Mouse (Mus musculus) urinary bladder, adult 2 months (tissue): Measurements from ENCODE around the gene Zc3h7a. TPM values are rescaled to one million over a fixed set of nuclear protein-coding genes. Genes with fewer than 3 reads are reported as not detected.
A peak's percentile ranks its signal among the peaks of the same experiment; 100 is the strongest.

Experiments
- DNase-seq: peaks from one replicate; pipeline ENCODE4 v3.0.0; 2022; ENCODE audit warnings: low spot score
- polyA plus RNA-seq: library from polyadenylated mRNA; depleted of rRNA; stranded (reverse); fragments of >200 nt; gene quantifications from 2 replicates; pipeline ENCODE4 v1.2.3, GENCODE M21; 2012

Gene Zc3h7a
- polyA plus RNA-seq, 1 experiment = 178 TPM

GRCm38 (mm10) chr16:11143706-11144483 lies 32.3 kb downstream of the Zc3h7a start:
- peak; percentile 100 for DNase-seq

DNA sequence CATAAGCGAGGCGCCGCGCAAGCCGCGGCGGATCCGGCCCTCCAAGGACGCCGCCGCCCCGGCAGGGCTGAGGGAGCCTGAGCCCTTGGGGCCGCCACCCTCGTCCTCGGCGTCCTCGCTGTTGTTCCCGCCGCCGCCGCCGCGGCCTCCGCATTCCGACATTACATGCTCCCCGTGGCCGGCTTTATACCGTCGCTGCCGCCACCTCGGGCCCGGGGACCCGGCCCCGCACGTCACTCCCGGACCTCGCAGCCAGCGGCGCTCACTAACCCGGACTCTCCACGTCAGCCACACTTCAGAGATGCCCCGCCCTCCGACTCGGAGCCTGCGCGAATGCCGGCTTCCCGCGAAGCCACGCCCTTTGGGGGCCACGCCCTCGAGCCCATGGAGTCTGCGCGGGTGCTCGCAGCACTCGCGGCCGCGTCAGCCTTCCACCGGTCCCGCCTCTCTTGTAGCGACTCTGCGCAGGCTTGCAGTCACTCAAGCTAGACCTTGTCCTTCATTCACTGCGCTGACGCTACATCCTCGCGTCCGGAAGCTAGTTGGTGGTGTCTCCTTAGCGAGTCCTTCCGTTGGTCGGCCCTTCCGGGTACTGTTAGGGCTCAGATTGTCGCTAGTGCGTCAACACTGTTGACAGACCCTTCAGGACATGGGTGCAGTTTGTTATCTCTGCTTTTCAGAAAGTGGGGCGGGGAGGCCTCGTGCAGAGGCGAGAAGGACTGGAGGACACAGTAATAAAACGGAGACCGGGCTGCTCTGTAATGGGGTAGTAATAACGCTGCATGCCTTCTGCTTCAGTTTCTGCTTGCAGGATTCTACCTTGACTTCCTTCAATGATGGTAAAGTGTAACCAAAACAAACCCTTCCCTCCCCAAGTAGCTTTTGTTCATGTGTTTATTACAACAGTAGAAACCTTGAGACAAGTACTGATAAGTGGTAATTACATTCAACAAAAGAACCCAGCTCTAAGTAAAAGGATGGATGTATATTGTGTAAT lies 41.5 kb downstream of the Zc3h7a start, which contains the start of gene Txndc11:
Gene Txndc11 (minus strand): TSS at position 303 of the 997 bp plus-strand sequence.
- DNase-seq = peak; percentile 98

DNA sequence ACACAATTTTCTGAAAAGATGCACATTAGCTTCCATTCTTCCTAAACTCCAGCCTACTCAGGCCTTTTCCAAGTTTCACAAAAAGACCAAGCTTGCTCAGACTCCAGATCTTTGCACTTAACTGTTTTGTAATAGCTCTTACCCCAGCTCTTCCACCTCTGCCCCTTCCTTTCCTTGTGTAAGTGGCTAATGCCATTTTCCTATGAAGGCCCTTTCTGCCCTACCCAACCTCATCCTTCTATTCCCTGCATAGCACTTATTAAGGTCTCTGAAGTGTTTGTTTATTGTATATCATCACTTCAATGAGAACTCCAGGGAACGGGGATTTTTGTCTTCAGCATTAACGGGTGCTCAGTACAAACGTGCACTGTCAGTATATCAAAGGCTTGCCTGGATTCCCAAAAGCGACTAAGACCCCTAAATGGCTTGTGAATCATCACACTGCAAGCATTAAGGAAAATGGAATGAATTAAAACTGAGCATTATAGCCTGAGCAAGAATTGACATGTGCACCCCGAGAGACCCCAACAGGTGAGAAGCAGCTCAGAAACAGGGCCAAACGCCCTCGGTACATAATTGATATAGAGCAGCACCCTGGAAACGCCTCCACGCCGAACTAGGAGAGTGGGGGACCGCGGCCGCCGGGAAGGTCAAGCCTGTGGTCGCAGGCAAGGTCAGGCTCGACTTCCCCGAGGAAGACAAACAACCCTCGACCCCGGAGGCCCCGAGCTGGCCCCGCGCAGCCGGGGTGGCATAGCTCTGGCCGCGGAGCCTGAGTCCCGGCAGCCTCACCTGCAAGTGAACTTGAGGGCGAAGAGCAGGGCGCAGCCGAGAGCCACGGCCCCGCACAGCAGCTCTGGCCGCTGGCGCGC lies 42.5 kb downstream of the Zc3h7a start:
- no peak for DNase-seq

DNA sequence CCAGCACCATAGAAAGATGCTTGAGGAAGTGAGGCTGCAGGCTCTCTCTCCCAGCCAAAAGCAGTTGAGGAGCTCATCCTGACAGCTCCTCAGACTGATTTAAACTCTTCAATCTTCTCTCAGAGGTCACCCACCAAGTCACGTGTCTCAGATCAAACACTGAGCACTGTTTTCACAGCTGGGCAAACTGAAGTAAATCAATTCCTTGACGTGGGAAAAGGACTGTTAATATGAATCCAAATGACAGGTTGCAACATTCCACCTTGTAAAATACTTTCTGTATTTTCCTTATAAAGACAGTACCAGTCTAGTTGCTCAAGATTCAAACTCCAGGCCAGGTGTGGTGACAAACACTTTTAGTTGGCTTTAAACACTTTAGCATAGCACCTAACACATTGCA lies 43.4 kb downstream of the Zc3h7a start:
- DNase-seq = no peak

GRCm38 (mm10) chr16:11128301-11128700 lies 47.9 kb downstream of the Zc3h7a start:
- DNase-seq = no peak

DNA sequence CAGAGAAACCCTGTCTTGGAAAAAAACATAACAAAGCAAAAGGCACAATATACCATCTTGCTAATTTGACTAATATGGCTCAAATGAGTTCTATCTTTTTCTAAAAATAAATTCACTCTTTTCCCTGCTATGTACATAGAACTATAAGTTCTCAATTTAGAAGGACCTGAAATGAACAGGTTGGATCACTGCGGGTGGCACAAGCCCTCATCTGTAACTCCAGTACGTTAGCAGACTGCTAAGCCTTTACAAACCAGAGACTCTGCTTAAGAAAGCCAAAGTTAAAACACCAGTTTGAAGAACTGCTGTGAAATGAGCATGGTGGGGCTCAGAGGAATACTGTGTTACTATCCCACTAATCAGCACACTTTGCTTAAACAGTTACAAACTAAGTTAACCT lies 50.8 kb downstream of the Zc3h7a start:
- DNase-seq = no peak

DNA sequence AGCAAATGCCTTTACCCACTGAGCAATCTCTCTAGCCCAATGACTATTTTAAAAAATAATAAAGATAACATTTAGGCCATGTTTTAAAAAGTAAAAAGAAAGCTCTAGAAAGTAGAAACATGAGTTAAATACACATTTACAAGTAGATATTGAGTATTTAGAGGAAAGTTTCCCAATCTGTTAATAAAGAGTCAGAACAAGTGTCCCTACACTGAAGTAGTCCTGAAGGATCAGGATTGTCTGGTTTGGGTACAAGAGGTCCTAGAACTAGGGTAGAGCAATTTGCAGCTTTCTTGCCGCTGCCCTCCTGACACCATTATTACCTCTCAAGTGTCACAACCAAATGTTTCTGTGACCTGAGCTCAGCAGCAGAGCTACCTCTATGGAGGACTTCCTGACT lies 52.1 kb downstream of the Zc3h7a start:
- no peak for DNase-seq

DNA sequence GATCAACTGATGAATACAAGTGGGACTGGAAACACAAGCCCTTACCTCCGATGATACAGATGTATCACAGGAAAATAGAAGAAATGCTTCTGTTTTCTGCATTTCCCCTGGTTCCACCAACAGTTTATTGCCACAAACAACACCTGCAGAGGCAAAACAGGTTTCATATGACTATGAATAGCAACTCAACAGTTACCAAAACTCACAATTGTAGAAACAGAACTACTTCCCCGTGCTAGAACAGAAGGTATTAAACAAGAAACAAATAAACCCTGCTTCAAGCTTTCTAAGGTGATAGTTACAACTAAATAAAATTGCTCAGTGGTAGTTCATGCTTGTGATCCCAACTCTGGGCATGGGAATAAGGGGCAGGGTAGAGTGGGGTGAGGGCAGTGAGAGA lies 53.6 kb downstream of the Zc3h7a start:
- DNase-seq = no peak

- no peak for DNase-seq
Observed at GRCm38 (mm10) chr16:11109198-11109740, 66.9 kb downstream of the Zc3h7a start.

GRCm38 (mm10) chr16:11104905-11105304 lies 71.3 kb downstream of the Zc3h7a start:
- no peak for DNase-seq

DNA sequence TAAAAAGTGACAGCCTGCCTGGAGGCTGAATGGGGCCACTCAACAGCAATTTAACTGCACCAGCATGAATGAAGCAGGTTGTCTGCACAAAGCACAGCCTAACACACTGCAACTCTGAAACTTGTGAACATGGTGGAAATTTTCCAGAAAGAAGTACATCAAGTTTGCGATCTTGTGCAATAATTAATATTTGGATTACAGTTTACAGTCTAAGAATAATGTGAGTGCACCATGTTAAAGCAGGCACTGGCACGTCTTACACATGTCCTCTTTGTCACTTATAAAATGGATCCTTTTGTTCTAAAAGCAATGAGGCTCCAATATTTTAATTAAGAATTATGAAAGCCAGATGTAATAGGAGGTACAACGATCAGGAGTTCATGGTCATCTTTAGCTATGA lies 78.9 kb downstream of the Zc3h7a start:
- no peak for DNase-seq

- DNase-seq = no peak
Observed at GRCm38 (mm10) chr16:11093717-11094386, 82.3 kb downstream of the Zc3h7a start.

GRCm38 (mm10) chr16:11092523-11092922 lies 83.7 kb downstream of the Zc3h7a start:
- DNase-seq = no peak

DNA sequence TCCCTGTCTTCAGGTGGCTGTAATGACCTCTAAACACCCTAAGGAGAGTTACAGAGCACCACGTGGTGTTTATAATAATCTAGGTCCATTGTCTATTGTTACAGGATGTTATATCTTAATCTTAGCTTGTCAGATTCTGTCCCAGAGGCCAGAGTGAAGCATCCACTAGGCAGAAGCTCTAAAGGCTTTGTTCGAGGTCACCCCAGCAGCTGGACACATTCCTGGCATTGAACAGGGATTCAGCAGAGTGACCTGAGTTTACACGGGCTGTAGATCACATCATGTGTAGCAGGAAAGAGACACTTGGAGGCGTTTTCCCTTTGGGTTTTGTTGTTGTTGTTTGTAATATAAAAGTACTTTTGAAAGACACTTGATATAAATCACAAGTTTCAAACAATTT lies 84.1 kb downstream of the Zc3h7a start:
- no peak for DNase-seq

GRCm38 (mm10) chr16:11090836-11091570 lies 85.2 kb downstream of the Zc3h7a start:
- no peak for DNase-seq

- DNase-seq = no peak
Observed at GRCm38 (mm10) chr16:11086856-11087588, 89.2 kb downstream of the Zc3h7a start.
